Mouse (Mus musculus): ENCODE data around the gene Ranbp17. TPM values are rescaled to one million over a fixed set of nuclear protein-coding genes. Genes with fewer than 3 reads are reported as not detected.
A peak's percentile ranks its signal among the peaks of the same experiment; 100 is the strongest.

The Ranbp17 gene
- total RNA-seq, 4 experiments from 2014 or later: 7.0 to 9.7 (median 9.3) TPM

DNA sequence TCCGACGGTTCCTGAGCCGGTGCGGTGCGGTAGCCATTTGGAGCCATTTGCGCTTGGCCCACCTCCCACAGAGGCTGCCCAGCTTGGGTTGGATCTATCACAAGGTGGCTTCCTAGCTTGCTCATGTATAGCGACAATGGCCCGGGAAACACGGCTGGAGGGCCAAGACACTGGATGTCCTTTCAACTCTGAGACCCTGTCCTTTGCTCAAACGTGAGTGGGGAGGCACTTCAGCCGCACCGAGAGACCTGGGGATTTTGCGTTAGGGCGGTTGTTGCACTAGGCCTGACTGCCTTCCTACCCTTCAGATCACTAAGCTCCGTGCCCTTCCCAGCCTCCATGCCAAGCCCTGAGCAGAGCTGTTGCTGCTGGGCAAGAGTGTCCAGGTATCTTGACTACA, 315.9 kb downstream of the Ranbp17 start:
- no peak for DNase-seq (ENCODE audit: low spot score in 2 of 2)

GRCm38 (mm10) chr11:33197133-33197514, 316.4 kb downstream of the Ranbp17 start:
- no peak for DNase-seq (ENCODE audit: low spot score in 2 of 2)

- no peak for DNase-seq (ENCODE audit: low spot score in 2 of 2)
Measured at GRCm38 (mm10) chr11:33196447-33197132, 317.0 kb downstream of the Ranbp17 start.

DNA sequence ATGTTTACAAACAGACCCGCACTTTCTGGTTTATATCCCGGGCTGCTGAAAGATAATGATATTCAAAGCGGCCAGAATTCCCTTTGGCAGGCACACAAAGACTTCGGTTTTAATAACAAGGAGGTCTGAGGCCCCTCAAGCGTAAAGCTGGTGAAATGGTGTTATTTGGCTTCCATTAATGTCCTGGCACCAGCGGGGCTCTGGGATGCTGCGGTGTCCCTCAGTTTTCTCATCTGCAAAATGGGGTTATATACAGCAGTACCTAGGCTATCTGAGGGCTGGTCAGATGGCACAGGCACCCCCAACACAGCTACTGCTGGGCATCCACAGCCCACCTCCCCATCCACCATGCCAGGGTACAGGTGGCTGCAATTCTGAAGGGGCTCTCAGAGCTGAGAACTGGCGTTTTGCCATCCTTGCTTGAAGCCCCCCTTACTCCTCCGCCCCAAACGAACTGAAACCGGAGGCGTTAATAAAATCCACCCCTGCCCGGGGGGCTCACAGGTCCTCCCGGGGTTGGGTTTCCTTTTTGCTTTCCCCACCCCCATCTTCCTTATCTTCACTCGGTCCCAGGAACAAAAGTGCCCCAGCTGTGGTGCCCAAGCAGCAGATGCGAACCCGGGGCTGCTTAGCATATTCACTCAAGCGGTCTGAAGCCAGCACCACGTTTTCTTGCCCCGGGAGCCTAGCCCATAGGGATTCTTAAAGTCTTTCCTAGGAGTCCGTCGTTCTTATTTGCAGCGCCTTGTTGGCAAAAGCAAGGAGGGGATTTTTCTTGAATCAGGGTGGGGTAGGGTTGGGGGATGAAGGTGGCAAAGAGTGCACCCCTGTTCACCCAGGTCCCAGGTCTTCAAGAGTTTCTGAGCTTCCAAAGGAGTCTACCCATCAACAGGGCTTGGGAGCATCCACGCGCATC, 317.8 kb downstream of the Ranbp17 start:
- DNase-seq (ENCODE audit: low spot score in 2 of 2): no peak

GRCm38 (mm10) chr11:33195061-33195460, 318.5 kb downstream of the Ranbp17 start:
- no peak for DNase-seq (ENCODE audit: low spot score in 2 of 2)

GRCm38 (mm10) chr11:33193695-33194094, 319.9 kb downstream of the Ranbp17 start:
- DNase-seq (ENCODE audit: low spot score in 2 of 2): no peak

GRCm38 (mm10) chr11:33181804-33182203, 331.7 kb downstream of the Ranbp17 start:
- DNase-seq (ENCODE audit: low spot score in 2 of 2): no peak

DNA sequence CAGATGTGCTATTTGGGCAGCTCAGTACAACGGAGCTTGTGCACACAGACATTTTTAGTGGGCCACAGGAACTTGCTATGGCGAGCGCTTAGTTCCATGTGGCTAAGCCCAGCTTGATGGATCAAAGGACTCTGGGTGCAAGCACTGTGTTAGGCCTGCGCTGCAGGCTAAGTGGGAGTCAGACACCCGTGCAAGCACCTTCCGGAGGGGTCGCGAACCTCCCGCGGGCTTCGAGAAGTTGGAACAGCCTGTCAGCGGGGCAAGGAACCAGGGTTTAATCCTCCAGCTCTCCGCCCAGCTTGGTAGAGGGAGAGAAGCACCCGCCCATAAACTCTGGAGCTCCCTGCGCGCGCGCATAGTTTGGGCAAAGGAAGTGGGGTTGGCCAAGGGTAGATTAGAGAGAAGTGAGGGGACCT, 332.8 kb downstream of the Ranbp17 start:
- no peak for DNase-seq (ENCODE audit: low spot score in 2 of 2)

DNA sequence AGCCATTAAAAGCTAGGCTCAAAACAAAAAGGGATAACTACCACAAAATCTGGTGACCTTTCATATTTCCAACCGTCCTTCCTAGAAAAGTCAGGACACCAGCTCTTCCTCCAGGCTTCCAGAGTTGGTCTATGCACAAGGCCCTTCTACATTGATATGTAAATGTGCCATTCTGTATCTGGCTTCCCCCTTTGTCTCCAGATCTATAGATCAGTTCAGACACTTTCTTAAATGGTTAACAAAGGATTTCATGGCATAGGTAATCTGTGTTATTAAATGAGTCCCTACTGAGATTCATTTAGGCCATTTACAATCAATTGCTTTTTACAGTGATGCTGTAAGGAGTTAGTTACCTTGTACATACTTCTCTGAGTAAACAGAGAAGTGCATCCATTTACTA, 333.7 kb downstream of the Ranbp17 start:
- DNase-seq (ENCODE audit: low spot score in 2 of 2): no peak

DNA sequence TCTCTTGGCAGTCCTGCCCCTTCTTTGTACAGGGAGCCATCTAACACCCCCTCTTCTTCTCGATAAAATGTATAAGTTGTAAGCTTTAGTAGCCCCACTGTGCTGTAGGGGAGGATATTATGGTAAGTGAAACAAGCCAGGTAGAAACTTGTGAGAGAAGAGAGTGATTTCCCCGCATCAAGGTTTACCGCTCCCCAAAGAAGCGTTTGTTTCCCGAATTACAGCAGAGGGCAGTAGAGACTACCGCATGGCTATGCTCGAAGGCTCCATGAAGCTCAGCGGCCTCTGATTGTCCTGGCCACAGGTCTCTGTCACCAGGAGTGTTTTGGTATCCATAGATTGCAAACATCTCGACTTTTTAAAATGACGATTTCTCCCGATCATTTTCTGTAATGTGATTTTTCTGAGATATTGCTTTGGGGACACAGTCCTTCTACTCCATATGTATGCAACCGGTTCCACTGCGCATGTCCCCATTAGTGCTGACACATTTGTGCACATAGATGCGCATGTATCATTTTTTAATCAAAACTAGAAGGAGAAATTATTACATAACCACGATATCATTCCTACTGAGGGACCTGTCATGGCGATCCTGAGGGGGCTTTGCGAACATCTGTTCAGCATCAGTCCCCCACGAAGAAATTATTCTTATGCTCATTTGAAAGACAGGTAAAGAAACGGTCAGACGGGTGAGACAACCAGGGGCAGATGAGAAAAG, 336.9 kb downstream of the Ranbp17 start:
- DNase-seq (ENCODE audit: low spot score in 2 of 2): peak in 1 of 2 experiments; percentile 8

DNA sequence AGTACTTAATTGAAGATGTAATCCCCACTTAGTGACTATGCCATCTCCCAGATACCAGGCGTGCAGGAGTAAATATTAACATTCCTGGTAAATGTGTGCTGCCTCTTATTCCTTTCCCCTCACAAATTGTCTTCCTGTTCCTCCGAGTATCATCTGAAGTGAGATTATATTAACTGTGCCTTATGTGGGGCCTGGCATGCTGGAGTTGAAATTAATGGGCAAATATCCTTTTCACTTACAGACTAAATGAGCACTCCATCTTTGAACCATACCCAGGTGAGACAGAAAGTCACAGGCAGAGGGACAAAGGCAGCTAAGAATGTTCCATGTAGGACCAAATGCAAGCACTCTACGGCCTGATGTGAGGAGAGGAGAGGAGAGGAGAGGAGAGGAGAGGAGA, 337.8 kb downstream of the Ranbp17 start:
- DNase-seq (ENCODE audit: low spot score in 2 of 2): no peak

- peak in 1 of 2 experiments; percentile 27 for DNase-seq (ENCODE audit: low spot score in 2 of 2)
Measured at GRCm38 (mm10) chr11:33170489-33170888, 343.1 kb downstream of the Ranbp17 start.

DNA sequence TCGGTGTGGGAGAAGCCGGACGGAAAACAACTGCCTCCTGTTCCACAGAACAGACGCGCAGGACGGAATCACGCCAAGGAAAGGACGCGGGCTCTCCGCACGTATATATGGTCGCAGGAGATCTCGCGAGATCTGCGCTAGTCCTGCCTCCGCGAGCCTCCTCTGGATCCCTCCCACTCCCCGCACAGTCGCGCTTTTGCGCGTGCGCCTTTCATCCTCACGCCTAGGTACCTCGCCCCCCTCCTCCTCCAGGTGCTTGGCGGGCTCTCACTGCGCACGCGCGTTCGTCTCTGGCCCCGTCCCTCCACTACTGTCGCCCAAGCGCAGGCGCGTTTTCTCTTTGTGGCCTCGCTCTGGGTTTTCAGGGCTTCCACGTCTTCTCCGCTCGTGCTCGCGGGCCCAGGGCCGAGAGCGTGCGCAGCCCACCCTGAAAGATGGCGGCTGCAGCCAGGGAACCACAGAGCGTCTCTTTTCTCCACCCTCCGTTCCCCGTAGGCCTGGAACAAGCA, 350.5 kb downstream of the Ranbp17 start, which contains the start of gene Npm1:
TSS of gene Npm1 (minus strand) at position 209 of the 509 bp plus-strand sequence.
- peak; percentile 97 to 99 for DNase-seq (ENCODE audit: low spot score in 2 of 2)

DNA sequence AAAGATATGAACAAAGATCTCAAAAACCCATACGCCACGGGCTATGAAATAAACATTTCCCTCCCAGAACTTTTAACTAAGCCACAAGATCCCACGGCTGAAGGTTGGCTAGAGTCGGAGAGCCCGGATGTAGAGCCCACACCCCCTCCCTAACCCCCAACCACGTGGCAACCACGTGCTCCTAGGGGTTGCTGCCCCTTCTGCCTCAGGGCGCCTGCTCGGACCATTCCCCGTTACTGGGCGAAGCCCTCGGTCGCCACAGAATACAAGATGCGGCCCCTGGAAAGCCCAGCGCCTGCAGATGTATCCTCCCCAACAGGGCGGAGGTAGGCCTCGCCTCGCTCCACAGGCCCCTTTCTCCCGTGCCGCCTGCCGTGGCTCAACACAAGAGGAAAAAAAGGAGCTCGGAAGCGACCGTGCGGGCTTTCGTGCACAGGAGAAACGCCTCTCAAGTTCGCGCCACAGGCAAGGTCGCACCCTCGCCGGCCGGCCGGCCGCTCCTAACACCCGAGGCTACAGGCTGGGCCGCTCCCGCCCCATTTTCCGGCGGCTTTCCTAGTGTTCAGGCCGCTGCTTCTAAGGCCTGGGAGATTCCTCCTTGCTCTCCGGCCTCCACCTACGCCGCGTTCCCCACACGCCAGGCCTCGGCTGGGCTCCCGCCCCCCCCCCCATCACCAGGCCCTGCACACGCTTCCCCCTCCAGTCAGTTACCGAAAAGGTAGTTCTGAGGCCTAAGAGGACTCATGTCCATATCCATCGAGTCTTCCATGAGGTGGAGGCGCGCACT, 351.1 kb downstream of the Ranbp17 start:
- peak; percentile 46 to 69 for DNase-seq (ENCODE audit: low spot score in 2 of 2)

Other genes with a start within 250 kb of the Ranbp17 start
- gene Gm12117, start 237.0 kb downstream of the Ranbp17 start, total RNA-seq (2022): 1 to 10 TPM in 1 of 4 experiments, under 1 TPM in 1, not detected in 2; 0.76 to 1.3 TPM
- not detected for gene Gabrp, start 65.2 kb upstream of the Ranbp17 start, total RNA-seq (2022)
- gene D130052B06Rik, start 85.6 kb upstream of the Ranbp17 start, total RNA-seq (2022): not detected